Mouse (Mus musculus) kidney, embryonic 14.5 days (tissue): ENCODE measurements at regions not wholly inside any gene's neighbourhood (a gene's known extent, or its start where the extent isn't known, plus 50 kb on each side); places are given as distances from the start of the nearest gene placed in this dataset.
A peak's percentile ranks its signal among the peaks of the same experiment; 100 is the strongest.

Experiments
- ATAC-seq: fragments of 200-750 bp; cut with Nextera tagmentation; 2 replicates; pipeline ENCODE4 v1.8.0; 2017; ENCODE audit warnings: moderate number of reproducible peaks, mild to moderate bottlenecking, moderate TSS enrichment, moderate library complexity; ENCODE audit not compliant: low FRiP score, low TSS enrichment
- H3K27ac ChIP-seq: fragments of 300-500 bp; sonication (generic); 2 replicates; pipeline ENCODE4 v1.5.1; 2014; ENCODE audit warnings: low read depth, mild to moderate bottlenecking, low read length, moderate library complexity, mixed read lengths
- H3K27me3 ChIP-seq: fragments of 300-500 bp; sonication (generic); 2 replicates; pipeline ENCODE4 v1.6.1; 2014; ENCODE audit warnings: mild to moderate bottlenecking, low read length; ENCODE audit not compliant: control insufficient read depth, insufficient read depth
- H3K36me3 ChIP-seq: fragments of 300-500 bp; sonication (generic); 2 replicates; pipeline ENCODE4 v1.6.1; 2014; ENCODE audit warnings: low read length, mixed read lengths; ENCODE audit not compliant: control insufficient read depth, insufficient read depth
- H3K4me1 ChIP-seq: fragments of 300-500 bp; sonication (generic); 2 replicates; pipeline ENCODE4 v1.6.1; 2014; ENCODE audit warnings: low read length, mixed read lengths; ENCODE audit not compliant: control insufficient read depth, insufficient read depth
- H3K4me2 ChIP-seq: fragments of 300-500 bp; sonication (generic); replicated peaks from 2 replicates; pipeline ENCODE4 v1.6.1; 2014; ENCODE audit warnings: low read depth, mild to moderate bottlenecking, low read length
- H3K4me3 ChIP-seq: fragments of 300-500 bp; sonication (generic); 2 replicates; pipeline ENCODE4 v1.5.1; 2014; ENCODE audit warnings: mild to moderate bottlenecking, low read length
- H3K9ac ChIP-seq: fragments of 300-500 bp; sonication (generic); 2 replicates; pipeline ENCODE4 v1.6.1; 2014; ENCODE audit warnings: low read depth, mild to moderate bottlenecking, low read length, moderate library complexity
- H3K9me3 ChIP-seq: fragments of 300-500 bp; sonication (generic); 2 replicates; pipeline ENCODE4 v1.6.1; 2016; ENCODE audit warnings: low read length; ENCODE audit not compliant: control insufficient read depth
- WGBS: fragments of 180-500 bp; shearing (Covaris S2); extraction: QIAGEN DNeasy Blood & Tissue Kit; methylation state at CpG from one replicate; pipeline ENCODE4 v1.1.7; 2014; 5-methylcytosine and 5-hydroxymethylcytosine counted together

DNA sequence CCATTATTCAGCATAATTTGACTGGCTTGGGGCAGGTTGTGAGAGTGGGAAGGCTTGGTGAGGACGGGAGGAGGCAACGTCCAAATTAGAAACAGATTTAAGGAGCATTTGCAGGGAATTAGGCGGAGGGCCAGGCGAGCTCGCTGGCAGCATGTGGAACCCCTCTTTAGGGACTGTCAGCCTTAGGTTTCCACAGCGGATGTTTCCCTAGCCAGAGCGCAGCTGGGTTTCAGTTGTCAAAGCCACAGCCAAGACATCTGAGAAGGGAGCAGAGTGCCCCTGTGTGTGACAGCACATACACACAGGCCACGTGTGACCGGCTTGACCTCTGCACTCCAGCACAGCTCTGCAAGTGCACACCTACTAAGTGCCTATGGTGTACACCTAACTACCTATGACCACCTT is 94.5 kb downstream of the Cpn2 start:
- ATAC-seq: peak; percentile 86
- Histone ChIP-seq H3K9ac (no peak overlapping the region), H3K4me2 (no peak overlapping the region; the same call in 1 of the 2 replicates), H3K4me3 (no peak overlapping the region), H3K4me1 (peaks cover 29% of the 10 kb centered on the region), H3K27ac (peak overlapping the region; percentile 69; the same call in 1 of the 2 replicates), H3K27me3 (no peaks in the 10 kb centered on the region), H3K36me3 (no peaks in the 10 kb centered on the region), H3K9me3 (no peaks in the 10 kb centered on the region)
- 15% methylated on average over 9 of the region's 9 CpGs for WGBS

DNA sequence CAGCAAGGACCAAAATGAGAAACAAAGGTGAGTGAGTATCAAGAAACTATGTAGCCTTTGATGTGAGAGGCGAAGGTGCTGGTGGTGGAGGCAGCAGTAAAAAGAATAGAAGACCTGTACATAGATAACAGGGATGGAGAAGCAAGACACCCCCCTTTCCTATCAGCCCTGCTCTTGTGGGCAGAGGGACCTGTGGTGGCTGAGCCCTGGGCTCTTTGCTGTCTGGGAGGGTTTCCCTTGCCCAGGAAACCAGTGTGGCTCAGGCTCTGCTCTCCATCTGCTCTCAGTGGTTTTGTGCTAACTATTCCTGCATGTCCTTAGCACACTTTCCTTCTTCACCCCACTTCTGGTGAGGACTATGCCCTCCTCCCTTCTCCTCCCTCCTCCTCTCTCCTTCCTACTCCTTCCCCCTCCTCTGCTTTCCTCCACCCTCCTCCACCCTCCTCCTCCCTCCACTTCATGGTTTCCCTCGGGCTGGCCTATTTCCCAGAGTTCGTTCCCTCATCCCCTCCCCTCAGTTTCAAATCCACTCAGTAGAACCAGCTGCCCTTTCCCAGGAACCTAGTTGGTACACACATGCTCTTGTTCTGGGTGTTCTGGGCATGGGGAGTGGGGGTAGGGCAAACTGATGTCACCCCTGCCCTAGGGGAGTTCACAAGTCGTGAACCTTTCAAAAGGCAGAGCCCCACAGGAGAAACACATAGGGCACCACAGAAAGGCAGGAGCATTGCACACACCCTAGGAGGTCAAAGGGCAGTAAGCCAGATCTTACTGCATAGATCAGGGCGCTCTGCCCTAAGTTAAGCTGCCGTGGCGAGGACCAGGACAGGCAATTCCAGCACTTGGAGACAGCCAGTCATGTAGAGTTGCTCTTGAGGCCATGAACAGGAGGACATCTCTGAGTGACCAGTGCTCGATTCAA is 93.1 kb downstream of the Cpn2 start:
- Histone ChIP-seq H3K9ac (no peak overlapping the region), H3K27me3 (no peaks in the 10 kb centered on the region), H3K4me3 (no peak overlapping the region), H3K36me3 (no peaks in the 10 kb centered on the region), H3K4me1 (peaks cover 38% of the 10 kb centered on the region), H3K9me3 (no peaks in the 10 kb centered on the region), H3K27ac (no peak overlapping the region), H3K4me2 (no peak overlapping the region)
- no peak for ATAC-seq
- 54% methylated on average over 8 of the region's 8 CpGs for WGBS

DNA sequence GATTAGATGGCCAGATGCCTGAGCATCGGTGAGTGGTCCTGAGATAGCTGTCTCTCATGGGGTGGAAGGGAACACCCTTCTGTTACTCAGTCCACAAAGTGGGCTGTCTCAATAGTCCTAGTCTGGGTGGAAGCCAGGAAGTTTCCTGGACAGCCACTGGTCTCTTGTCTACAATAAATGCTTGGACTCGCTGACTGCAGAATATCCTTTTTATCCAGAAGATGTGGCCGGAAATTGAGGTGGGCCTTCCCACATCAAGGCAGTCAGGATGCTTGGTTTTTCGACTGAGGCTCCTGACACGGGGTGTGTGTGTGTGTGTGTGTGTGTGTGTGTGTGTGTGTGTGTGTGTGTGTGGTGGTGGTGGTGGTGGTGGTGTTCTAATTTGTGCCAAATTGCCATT is 91.0 kb downstream of the Cpn2 start:
- ATAC-seq: no peak
- Histone ChIP-seq H3K4me1 (peaks cover 49% of the 10 kb centered on the region), H3K36me3 (no peaks in the 10 kb centered on the region), H3K9me3 (no peaks in the 10 kb centered on the region), H3K4me3 (no peak overlapping the region), H3K9ac (no peak overlapping the region), H3K27me3 (no peaks in the 10 kb centered on the region), H3K27ac (no peak overlapping the region), H3K4me2 (no peak overlapping the region)
- 85% methylated on average over 5 of the region's 5 CpGs for WGBS

DNA sequence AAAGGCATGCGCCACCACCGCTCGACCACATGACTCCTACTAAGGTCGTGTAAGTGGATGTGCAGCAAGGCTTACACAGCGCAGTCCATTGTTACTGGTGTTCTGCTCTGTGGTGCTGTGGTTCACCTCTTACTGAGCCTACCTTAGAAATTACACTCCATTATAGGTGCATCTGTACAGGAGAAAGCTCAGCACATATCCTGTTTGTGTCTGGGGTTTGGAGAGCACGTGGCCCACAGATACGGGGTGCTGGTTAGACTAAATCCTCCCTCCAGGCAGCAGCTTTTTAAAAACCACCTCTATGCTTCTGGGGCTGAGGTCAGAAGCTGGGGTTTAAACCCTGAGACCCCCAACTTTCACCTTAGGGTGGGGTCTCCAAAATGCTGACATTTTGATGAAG is 89.5 kb downstream of the Cpn2 start:
- Histone ChIP-seq H3K27me3 (no peaks in the 10 kb centered on the region), H3K27ac (no peak overlapping the region), H3K36me3 (no peaks in the 10 kb centered on the region), H3K4me3 (no peak overlapping the region), H3K9me3 (no peaks in the 10 kb centered on the region), H3K4me1 (peaks cover 37% of the 10 kb centered on the region; the same call in 1 of the 2 replicates), H3K4me2 (no peak overlapping the region), H3K9ac (no peak overlapping the region)
- 89% methylated on average over 7 of the region's 7 CpGs for WGBS
- ATAC-seq: no peak

DNA sequence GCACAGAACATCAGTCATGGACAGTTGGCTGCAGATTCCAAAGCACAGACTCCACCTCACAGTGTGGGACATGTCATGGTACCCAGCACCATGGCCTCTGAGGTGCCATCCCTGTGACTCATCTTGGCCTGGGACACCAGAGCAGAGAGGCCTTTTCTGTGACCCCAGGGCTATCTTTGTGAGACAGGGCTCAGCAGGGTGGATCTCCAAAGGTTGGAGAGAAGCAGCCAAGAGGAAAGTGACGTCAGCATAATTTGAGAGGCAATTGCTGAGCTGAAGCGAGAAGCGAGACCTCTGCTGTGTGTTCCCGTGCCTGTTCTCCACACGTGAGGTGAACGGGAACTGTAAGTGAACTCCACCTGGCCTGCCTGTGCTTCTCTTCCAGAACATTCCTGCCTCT is 88.7 kb downstream of the Cpn2 start:
- no peak overlapping the region for H3K27ac ChIP-seq
- 32% methylated on average over 6 of the region's 6 CpGs for WGBS

DNA sequence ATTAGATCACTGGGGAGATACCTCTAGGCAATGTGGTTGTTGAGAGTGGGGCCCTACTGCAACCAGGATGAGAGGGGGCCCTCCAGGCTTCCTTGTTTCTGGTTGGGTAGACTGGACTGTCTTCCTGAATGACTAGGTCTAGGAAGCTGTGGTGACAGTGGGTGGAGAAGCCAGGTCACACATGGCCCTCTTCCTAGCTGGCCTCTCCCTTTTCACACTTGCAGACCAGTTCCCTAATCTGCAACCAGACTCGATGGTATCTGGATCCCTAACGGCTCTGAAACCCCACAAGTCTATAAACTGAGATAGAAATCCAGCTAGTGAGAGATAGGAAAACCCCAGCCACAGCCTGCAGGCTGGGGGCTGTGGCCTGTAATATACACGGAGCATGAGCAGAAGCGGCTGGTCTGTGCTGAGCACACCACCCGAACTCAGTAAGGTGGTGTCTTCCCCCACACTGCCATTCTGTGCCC is 87.8 kb downstream of the Cpn2 start:
- Histone ChIP-seq H3K27ac (no peak overlapping the region), H3K36me3 (no peaks in the 10 kb centered on the region), H3K27me3 (no peaks in the 10 kb centered on the region), H3K9ac (no peak overlapping the region), H3K9me3 (no peaks in the 10 kb centered on the region), H3K4me3 (no peak overlapping the region), H3K4me1 (peaks cover 25% of the 10 kb centered on the region), H3K4me2 (no peak overlapping the region)
- WGBS: 57% methylated on average over 5 of the region's 5 CpGs
- no peak for ATAC-seq

More for the DNA sequence above, 88.7 kb downstream of the Cpn2 start:
- H3K4me3 ChIP-seq: no peak overlapping the region
- H3K4me2 ChIP-seq: no peak overlapping the region
- H3K9me3 ChIP-seq: no peaks in the 10 kb centered on the region
- no peaks in the 10 kb centered on the region for H3K27me3 ChIP-seq
- H3K4me1 ChIP-seq: peaks cover 31% of the 10 kb centered on the region; the same call in 1 of the 2 replicates
- no peak for ATAC-seq
- no peaks in the 10 kb centered on the region for H3K36me3 ChIP-seq
- H3K9ac ChIP-seq: no peak overlapping the region

DNA sequence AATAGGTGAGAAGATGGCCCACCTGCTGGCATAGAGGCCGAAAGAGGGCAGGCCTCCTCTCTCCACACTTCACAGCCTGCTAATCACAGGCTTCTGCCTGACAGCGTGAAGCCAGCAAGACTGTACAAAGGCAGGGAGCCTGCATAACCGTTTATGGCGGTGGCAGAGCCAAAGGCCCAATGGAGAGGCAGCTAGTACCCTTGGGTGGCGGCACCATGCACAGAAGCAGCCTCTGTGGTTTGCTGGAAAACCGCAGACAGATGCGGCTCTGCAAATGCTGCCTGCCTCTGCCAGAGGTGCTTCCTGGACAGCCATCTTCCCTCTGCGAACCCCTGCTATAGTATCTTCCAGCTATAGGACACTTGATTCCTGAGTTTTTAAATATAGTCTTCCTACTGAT is 86.2 kb downstream of the Cpn2 start:
- 56% methylated on average over 8 of the region's 8 CpGs for WGBS
- peaks cover 37% of the 10 kb centered on the region for H3K4me1 ChIP-seq
- ATAC-seq: no peak
- H3K9me3 ChIP-seq: no peaks in the 10 kb centered on the region
- H3K36me3 ChIP-seq: no peaks in the 10 kb centered on the region
- no peaks in the 10 kb centered on the region for H3K27me3 ChIP-seq
- no peak overlapping the region for H3K4me2 ChIP-seq
- H3K9ac ChIP-seq: no peak overlapping the region
- no peak overlapping the region for H3K27ac ChIP-seq
- no peak overlapping the region for H3K4me3 ChIP-seq

DNA sequence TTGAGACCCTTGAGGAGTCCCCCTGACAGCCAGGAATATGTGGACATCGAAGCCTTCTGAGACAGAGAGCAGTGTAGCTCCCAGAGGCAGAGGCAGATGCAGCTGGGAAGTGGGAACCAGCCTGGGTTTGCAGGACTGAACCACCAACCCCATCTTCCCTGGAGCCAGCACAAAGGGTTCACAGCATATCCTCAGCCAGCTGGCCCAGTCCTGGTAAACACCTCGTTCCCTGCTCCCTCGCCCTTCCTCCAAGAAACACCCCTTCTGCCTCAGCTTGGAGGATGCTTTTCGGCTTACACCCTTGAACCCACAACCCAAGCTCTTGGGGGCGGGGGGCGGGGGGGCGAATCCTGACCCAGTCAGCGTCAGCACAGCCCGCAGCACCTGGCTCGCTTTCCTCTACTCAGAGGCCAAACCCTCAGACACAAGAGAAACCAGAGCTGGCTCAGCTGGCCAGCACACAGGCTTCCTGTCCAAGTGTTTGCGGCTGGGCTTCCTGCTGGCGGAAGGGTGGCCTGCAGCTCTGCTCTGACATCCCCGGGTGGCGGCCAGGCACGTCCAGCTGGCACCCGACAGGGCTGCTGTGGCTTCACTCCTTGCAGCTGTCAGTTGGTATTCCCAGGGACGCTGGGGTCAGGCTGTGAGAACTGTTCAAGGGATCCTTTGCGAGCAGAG is 82.6 kb downstream of the Cpn2 start:
- Histone ChIP-seq H3K27me3 (no peaks in the 10 kb centered on the region), H3K4me3 (no peak overlapping the region), H3K9me3 (no peaks in the 10 kb centered on the region), H3K27ac (peak overlapping the region; percentile 78; the same call in 1 of the 2 replicates), H3K4me2 (0 out of 2 replicates have a peak overlapping the region, but pooled peaks have one; percentile 3), H3K4me1 (peaks cover 51% of the 10 kb centered on the region), H3K36me3 (no peaks in the 10 kb centered on the region), H3K9ac (peak overlapping the region; percentile 13; the same call in 1 of the 2 replicates)
- WGBS: 12% methylated on average over 18 of the region's 18 CpGs
- peak; percentile 60 for ATAC-seq

DNA sequence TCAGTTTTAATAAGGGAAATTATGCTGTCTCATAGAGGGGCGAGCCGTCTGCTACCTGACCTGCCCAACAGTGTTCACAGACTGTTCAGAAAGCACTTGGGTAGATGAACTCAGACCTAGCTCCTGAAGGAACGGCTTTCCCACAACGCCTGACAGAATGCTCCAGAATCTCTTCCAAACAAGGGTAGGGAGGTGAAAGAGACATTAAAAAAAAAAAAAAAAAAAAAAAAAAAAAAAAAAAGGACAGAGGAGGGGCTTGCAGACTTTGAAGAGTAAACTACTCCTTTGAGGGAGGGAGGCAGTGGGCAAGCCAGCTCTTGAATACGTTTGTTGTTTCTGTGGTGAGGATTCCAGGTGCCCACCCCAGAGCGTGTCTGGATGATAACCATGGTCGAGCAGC is 81.6 kb downstream of the Cpn2 start:
- no peaks in the 10 kb centered on the region for H3K9me3 ChIP-seq
- no peaks in the 10 kb centered on the region for H3K27me3 ChIP-seq
- H3K4me1 ChIP-seq: peaks cover 47% of the 10 kb centered on the region
- H3K9ac ChIP-seq: no peak overlapping the region
- H3K4me3 ChIP-seq: no peak overlapping the region
- no peak overlapping the region for H3K4me2 ChIP-seq
- 43% methylated on average over 7 of the region's 7 CpGs for WGBS
- H3K36me3 ChIP-seq: no peaks in the 10 kb centered on the region
- ATAC-seq: no peak
- H3K27ac ChIP-seq: peak overlapping the region; percentile 78; the same call in 1 of the 2 replicates
